Mouse (Mus musculus) stomach, postnatal 0 days (tissue): Measurements from ENCODE around the gene Kidins220.

Source experiments
- CTCF ChIP-seq: IDR thresholded peaks from 2 replicates; pipeline ENCODE4 v1.5.1; 2016; ENCODE audit warnings: antibody characterized with exemption, low read depth, mild to moderate bottlenecking, moderate library complexity
- EP300 ChIP-seq: optimal IDR thresholded peaks from 2 replicates; pipeline ENCODE3; 2016; ENCODE audit warnings: antibody characterized with exemption

DNA sequence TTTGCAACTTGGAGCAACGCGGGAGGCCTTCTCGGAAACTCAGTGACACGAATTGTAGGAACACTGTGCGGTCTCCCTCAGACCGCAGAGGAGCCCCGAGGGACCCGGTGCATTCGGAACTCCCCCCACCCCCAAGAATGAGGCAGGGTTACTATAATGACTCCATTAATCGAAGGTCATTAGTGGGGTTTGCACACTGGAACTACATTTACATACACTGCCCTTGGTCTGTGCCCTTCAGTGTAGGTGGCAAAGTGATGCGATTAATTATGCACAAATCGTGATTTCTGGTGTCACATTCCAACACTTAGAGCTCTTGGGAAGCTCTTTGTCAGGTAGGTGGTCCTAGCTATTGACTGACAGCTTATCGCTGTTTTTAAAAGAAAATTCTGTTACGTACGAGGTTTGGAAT is 121.9 kb downstream of the Kidins220 start:
- TF ChIP-seq CTCF (no peak), EP300 (no peak)
